Mouse (Mus musculus): Measurements from ENCODE around the gene Ap3s2. TPM values are rescaled to one million over a fixed set of nuclear protein-coding genes. Genes with fewer than 3 reads are reported as not detected.

The Ap3s2 gene
- total and polyA plus RNA-seq, 3 experiments, result 8.3 to 91.2 (median 18.2) TPM

DNA sequence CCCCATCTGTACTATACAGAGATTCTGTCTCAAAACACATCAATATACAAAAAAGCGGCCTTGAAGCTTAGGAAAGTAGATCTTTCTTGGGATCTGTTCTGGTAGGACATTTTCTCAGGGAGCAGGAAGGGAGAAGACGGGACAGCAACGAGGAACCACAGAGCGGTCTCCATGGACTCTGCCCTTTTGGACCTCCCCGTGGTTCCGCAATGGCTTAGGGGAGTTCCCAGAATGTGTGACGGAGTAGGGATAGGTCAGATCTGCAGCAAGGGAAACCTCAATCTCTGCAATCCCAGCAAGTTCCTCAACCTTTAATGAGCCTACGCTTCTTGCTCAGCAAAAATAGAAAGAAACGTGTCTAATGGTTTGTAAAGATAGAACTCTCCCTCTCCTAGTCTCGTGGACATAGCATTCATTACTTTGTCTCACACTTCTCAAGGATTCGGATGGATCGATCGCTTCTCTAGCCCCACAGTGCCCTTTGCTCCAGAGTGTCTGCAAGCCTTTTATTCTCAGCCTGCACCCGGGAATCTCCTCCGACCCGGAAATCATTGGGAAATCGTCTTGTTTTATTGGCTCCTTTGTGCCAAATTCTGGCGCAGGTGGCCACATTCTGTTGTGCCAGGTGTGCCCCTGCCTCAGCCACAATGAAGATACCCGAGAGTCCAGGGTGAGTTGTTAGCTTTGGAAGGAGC is 15.2 kb upstream of the Ap3s2 start:
- no peaks in the 10 kb centered on the region for H3K4me1 ChIP-seq (ENCODE audit: control insufficient read depth in 1 of 2, insufficient read depth in 2 of 2, low read length in 2 of 2)
- H3K9me3 ChIP-seq (replicated peaks; ENCODE audit: insufficient read depth, low read length), result no peaks in the 10 kb centered on the region
- no peaks in the 10 kb centered on the region for H3K79me2 ChIP-seq (ENCODE audit: control insufficient read depth, insufficient read depth, low read length, poor library complexity)
- TF ChIP-seq GATA1 (IDR thresholded peaks at IDR 0.05; ENCODE audit: low read depth, low read length) (no peak), USF1 (IDR thresholded peaks at IDR 0.05; ENCODE audit: low read depth, low read length) (no peak), USF2 (IDR thresholded peaks at IDR 0.05; ENCODE audit: borderline replicate concordance in 1 of 2, insufficient read depth in 1 of 2, low read depth in 1 of 2, low read length in 2 of 2) (no peak), ZKSCAN1 (IDR thresholded peaks at IDR 0.05; ENCODE audit: low read depth, low read length) (no peak), TAL1 (IDR thresholded peaks at IDR 0.05; ENCODE audit: low read length) (no peak), ZC3H11A (IDR thresholded peaks at IDR 0.05; ENCODE audit: low read depth, low read length) (no peak), TBP (IDR thresholded peaks at IDR 0.05; ENCODE audit: low read depth, low read length) (no peak), POLR2AphosphoS2 (IDR thresholded peaks at IDR 0.05; ENCODE audit: low read length) (no peak)
- peaks cover 5% of the 10 kb centered on the region in 2 experiments for H3K27me3 ChIP-seq (ENCODE audit: control insufficient read depth in 1 of 2, insufficient read depth in 2 of 2, low read length in 2 of 2)
- H3K9ac ChIP-seq (ENCODE audit: control insufficient read depth, low read depth, low read length, poor library complexity, severe bottlenecking), result no peak overlapping the region
- no peak overlapping the region for H3K4me3 ChIP-seq (ENCODE audit: control insufficient read depth in 1 of 2, insufficient read depth in 1 of 2, low read depth in 2 of 2, low read length in 2 of 2)
- H3K27ac ChIP-seq (ENCODE audit: control insufficient read depth, low read depth, low read length), result no peak overlapping the region
- no peak for DNase-seq (ENCODE audit: low read depth, low spot score)
- H3K36me3 ChIP-seq (ENCODE audit: control insufficient read depth in 1 of 2, insufficient read depth in 2 of 2, low read length in 2 of 2), result no peaks in the 10 kb centered on the region

DNA sequence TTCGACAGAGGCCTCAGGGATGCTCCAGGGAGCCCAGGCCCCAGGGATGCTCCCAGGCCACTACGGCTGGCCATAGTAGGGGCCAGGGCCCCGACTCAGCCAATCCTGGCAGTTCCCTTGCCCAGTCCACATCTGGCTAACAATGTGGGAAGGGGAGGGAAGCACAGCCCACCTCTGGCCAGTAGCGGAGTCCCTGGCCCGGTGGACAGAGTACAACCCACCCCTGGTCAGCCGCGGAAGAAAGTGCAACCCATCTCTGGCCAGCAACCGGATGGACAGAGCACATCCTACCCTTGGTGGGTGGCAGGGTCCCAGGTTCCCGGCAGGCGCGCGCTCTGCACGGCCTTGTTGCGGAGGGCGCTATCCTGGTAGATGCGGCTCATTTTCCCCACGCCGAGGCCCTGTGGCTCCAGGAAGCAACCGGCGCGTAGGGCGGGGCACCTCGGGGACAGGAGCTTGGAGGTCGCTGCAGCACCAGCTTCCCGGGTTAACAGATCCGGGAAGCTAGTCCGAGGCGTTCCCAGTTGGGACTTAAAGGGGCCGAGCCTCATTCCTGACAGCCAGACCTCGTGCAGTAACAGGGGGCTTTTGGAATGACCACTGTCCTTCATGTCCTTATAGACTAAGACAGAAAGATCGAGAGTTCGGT is 14.5 kb upstream of the Ap3s2 start, which contains the start of gene Arpin:
Gene Arpin, minus strand, starts transcription at position 498 of the 649 bp plus-strand sequence.
- Histone ChIP-seq H3K9me3 (replicated peaks; ENCODE audit: insufficient read depth, low read length) (no peaks in the 10 kb centered on the region), H3K4me1 (ENCODE audit: control insufficient read depth in 1 of 2, insufficient read depth in 2 of 2, low read length in 2 of 2) (no peaks in the 10 kb centered on the region), H3K27me3 (ENCODE audit: control insufficient read depth in 1 of 2, insufficient read depth in 2 of 2, low read length in 2 of 2) (peaks cover 5% of the 10 kb centered on the region in 2 experiments), H3K9ac (ENCODE audit: control insufficient read depth, low read depth, low read length, poor library complexity, severe bottlenecking) (no peak within 1 kb of the TSS), H3K79me2 (ENCODE audit: control insufficient read depth, insufficient read depth, low read length, poor library complexity) (no peaks in the 10 kb centered on the region), H3K36me3 (ENCODE audit: control insufficient read depth in 1 of 2, insufficient read depth in 2 of 2, low read length in 2 of 2) (no peaks in the 10 kb centered on the region), H3K4me3 (ENCODE audit: control insufficient read depth in 1 of 2, insufficient read depth in 1 of 2, low read depth in 2 of 2, low read length in 2 of 2) (no peak within 1 kb of the TSS), H3K27ac (ENCODE audit: control insufficient read depth, low read depth, low read length) (no peak within 1 kb of the TSS)
- no peak for DNase-seq (ENCODE audit: low read depth, low spot score)
- TF ChIP-seq SIN3A (IDR thresholded peaks at IDR 0.05; ENCODE audit: low read length) (no peak), CHD1 (IDR thresholded peaks at IDR 0.05; ENCODE audit: low read depth, low read length) (no peak), MAX (IDR thresholded peaks at IDR 0.05; ENCODE audit: low read length) (no peak), KAT2A (conservative IDR thresholded peaks at IDR 0.05; ENCODE audit: low read depth, low read length) (no peak), ZC3H11A (IDR thresholded peaks at IDR 0.05; ENCODE audit: low read depth, low read length) (no peak), UBTF (IDR thresholded peaks at IDR 0.05; ENCODE audit: borderline replicate concordance, insufficient read depth, low read depth, low read length) (no peak), MYC (IDR thresholded peaks at IDR 0.05; ENCODE audit: low read depth, low read length) (no peak), MXI1 (IDR thresholded peaks at IDR 0.05; ENCODE audit: low read depth, low read length) (no peak), GABPA (IDR thresholded peaks at IDR 0.05; ENCODE audit: low read depth, low read length) (no peak), EP300 (IDR thresholded peaks at IDR 0.05; ENCODE audit: low read depth in 1 of 2, low read length in 2 of 2) (no peak), GATA1 (IDR thresholded peaks at IDR 0.05; ENCODE audit: low read depth, low read length) (no peak), HCFC1 (IDR thresholded peaks at IDR 0.05; ENCODE audit: low read depth, low read length) (no peak), CTCF (IDR thresholded peaks at IDR 0.05 in 2 of 3, conservative IDR thresholded peaks at IDR 0.05 in 1 of 3; ENCODE audit: control insufficient read depth in 1 of 3, insufficient read depth in 1 of 3, low read depth in 2 of 3, low read length in 3 of 3, poor library complexity in 1 of 3, severe bottlenecking in 1 of 3) (no peak), NELFE (IDR thresholded peaks at IDR 0.05; ENCODE audit: low read depth, low read length) (no peak), E2F4 (IDR thresholded peaks at IDR 0.05; ENCODE audit: borderline replicate concordance, low read depth, low read length) (no peak), CHD2 (IDR thresholded peaks at IDR 0.05; ENCODE audit: low read length) (no peak), ZKSCAN1 (IDR thresholded peaks at IDR 0.05; ENCODE audit: low read depth, low read length) (no peak), ETS1 (IDR thresholded peaks at IDR 0.05; ENCODE audit: low read depth, low read length) (no peak), MAZ (IDR thresholded peaks at IDR 0.05; ENCODE audit: low read depth, low read length) (no peak)

All from MEL (cell line).